Mouse (Mus musculus) lung, embryonic 14.5 days (tissue): Measurements from ENCODE around the gene Nostrin. TPM values are rescaled to one million over a fixed set of nuclear protein-coding genes. Genes with fewer than 3 reads are reported as not detected.

Source experiments
- ATAC-seq: fragments of 200-750 bp; cut with Nextera tagmentation; 2 replicates; pipeline ENCODE4 v1.8.0; 2017; ENCODE audit warnings: mild to moderate bottlenecking, moderate TSS enrichment, moderate library complexity; ENCODE audit not compliant: insufficient read depth
- DNase-seq: peaks from one replicate; pipeline ENCODE4 v3.0.0-alpha.2; 2015
- H3K27ac ChIP-seq: fragments of 300-500 bp; sonication (generic); 2 replicates; pipeline ENCODE4 v1.5.1; 2014; ENCODE audit warnings: low read depth, mild to moderate bottlenecking, moderate library complexity
- H3K27me3 ChIP-seq: fragments of 300-500 bp; sonication (generic); 2 replicates; pipeline ENCODE4 v1.6.1; 2014; ENCODE audit warnings: low read length, control low read depth; ENCODE audit not compliant: insufficient read depth
- H3K36me3 ChIP-seq: fragments of 300-500 bp; sonication (generic); 2 replicates; pipeline ENCODE4 v1.6.1; 2014; ENCODE audit warnings: control low read depth; ENCODE audit not compliant: insufficient read depth
- H3K4me1 ChIP-seq: fragments of 300-500 bp; sonication (generic); 2 replicates; pipeline ENCODE4 v1.6.1; 2014; ENCODE audit warnings: antibody characterized with exemption, control low read depth; ENCODE audit not compliant: insufficient read depth
- H3K4me2 ChIP-seq: fragments of 300-500 bp; sonication (generic); 2 replicates; pipeline ENCODE4 v1.6.1; 2014; ENCODE audit warnings: mild to moderate bottlenecking
- H3K4me3 ChIP-seq: fragments of 300-500 bp; sonication (generic); 2 replicates; pipeline ENCODE4 v1.5.1; 2014; ENCODE audit warnings: low read depth, low read length
- H3K9ac ChIP-seq: fragments of 300-500 bp; sonication (generic); 2 replicates; pipeline ENCODE4 v1.6.1; 2014
- H3K9me3 ChIP-seq: fragments of 300-500 bp; sonication (generic); 2 replicates; pipeline ENCODE4 v1.6.1; 2016; ENCODE audit warnings: low read depth, low read length, control low read depth
- CTCF ChIP-seq: IDR thresholded peaks from 2 replicates; pipeline ENCODE4 v1.5.1; 2016; ENCODE audit warnings: antibody characterized with exemption, low read depth
- WGBS: fragments of 180-500 bp; shearing (Covaris S2); extraction: QIAGEN DNeasy Blood & Tissue Kit; methylation state at CpG from one replicate; pipeline ENCODE4 v1.1.7; 2014; 5-methylcytosine and 5-hydroxymethylcytosine counted together
- polyA plus RNA-seq: library from polyadenylated mRNA; unstranded; fragments of >200 nt; fragmentation: Nextera tagmentation; extraction: Ambion mirVana; gene quantifications from 2 replicates; pipeline ENCODE4 v1.2.1, GENCODE M21; 2014

Nostrin gene
- polyA plus RNA-seq, 1 experiment from 2014 or later = 11.6 TPM

- TF ChIP-seq CTCF = no peak
- Histone ChIP-seq H3K4me1 (no peaks in the 10 kb centered on the region), H3K27ac (no peak overlapping the region), H3K9me3 (no peaks in the 10 kb centered on the region), H3K27me3 (no peaks in the 10 kb centered on the region), H3K4me2 (no peak overlapping the region), H3K4me3 (no peak overlapping the region), H3K9ac (no peak overlapping the region), H3K36me3 (peaks cover 52% of the 10 kb centered on the region)
- no peak for DNase-seq
- WGBS = 81% methylated on average over 5 of the region's 5 CpGs
- no peak; the same call in 1 of the 2 replicates for ATAC-seq
These were observed 58.0 kb downstream of the Nostrin start for GRCm38 (mm10) chr2:69193555-69193954.

DNA sequence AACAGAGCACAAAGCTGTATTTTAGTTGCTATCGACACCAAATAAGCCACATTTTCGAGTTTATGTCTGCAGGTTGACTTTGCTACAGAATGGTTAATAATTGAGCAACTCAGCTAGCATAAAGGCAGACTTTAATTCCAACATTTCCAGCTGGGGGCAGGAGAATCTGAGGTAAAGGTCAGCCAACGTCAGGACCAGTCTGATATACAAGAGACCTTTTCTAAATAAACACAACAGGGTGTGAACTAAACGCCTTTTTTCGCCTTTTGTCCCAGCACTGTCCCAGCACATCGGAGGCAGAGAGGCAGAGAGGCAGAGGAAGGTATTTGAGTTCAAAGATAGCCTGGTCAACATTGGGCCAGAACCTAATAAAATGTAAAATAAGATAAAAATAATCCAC, 69.6 kb downstream of the Nostrin start:
- no peak for TF ChIP-seq CTCF
- Histone ChIP-seq H3K4me3 (peak overlapping the region; percentile 85), H3K4me2 (peak overlapping the region; percentile 73), H3K27me3 (no peaks in the 10 kb centered on the region), H3K27ac (no peak overlapping the region), H3K36me3 (peaks cover 27% of the 10 kb centered on the region), H3K4me1 (no peaks in the 10 kb centered on the region), H3K9ac (peak overlapping the region; percentile 85), H3K9me3 (no peaks in the 10 kb centered on the region)
- WGBS = 12% methylated on average over 6 of the region's 6 CpGs
- ATAC-seq (no peak), DNase-seq (peak; percentile 15)

DNA sequence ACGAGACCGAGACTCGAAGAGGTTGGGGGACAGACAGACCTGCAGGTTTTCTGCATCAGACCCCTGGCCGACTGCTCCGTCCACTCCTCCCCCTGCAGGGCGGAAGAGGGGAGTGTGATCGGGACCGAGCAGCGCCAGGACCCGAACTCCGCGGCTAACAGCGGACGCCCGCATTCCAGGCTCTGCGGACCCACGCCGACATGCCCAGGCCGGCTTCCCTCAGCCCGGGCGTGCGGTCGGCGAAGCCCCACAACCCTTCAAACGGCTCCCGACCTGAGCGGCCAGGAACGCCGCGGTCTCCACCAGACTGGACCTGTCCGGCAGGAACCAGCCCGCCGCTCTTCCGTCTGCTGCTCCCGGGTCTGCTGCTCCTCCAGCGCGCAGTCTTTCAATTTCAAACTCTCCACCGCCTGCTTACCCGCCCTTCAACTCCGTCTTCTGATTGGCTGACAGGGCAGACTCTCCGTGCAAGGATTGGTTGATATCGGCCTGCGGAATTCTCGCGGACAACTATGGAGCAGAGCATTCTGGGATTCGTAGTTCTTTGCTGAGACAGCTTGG, 70.3 kb downstream of the Nostrin start, which contains the start of gene Spc25:
Gene Spc25 (minus strand): TSS at position 404 of the 561 bp plus-strand sequence.
- DNase-seq (peak; percentile 98), ATAC-seq (peak; percentile 99)
- H3K27ac ChIP-seq = peak within 1 kb of the TSS; percentile 84
- under 1% methylated on average over 46 of the region's 46 CpGs for WGBS
- H3K27me3 ChIP-seq = no peaks in the 10 kb centered on the region
- no peaks in the 10 kb centered on the region for H3K4me1 ChIP-seq
- no peaks in the 10 kb centered on the region for H3K9me3 ChIP-seq
- H3K4me3 ChIP-seq = peak within 1 kb of the TSS; percentile 85
- peak within 1 kb of the TSS; percentile 85 for H3K9ac ChIP-seq
- peak; percentile 55 for TF ChIP-seq CTCF
- H3K36me3 ChIP-seq = peaks cover 25% of the 10 kb centered on the region
- H3K4me2 ChIP-seq = peak within 1 kb of the TSS; percentile 73

DNA sequence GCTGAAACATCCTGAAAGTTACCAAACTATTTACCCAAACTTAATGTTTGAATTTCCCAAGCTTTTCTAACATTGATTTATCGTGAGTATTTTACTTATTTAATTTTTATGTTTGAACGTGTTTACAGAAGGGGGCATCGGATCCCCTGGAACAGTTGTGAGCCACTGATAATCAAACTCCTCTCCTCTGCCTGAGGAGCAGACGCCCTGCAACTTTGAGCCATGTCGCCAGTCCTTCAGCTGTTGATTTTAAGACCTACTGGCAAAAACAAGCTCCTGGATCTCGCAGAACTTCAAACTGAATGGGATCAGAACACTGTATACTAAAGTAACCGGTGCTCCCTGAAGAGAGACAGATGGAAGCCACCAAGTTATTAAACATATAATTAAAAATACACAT, 70.9 kb downstream of the Nostrin start:
- Histone ChIP-seq H3K27ac (no peak overlapping the region), H3K4me2 (peak overlapping the region; percentile 56), H3K4me1 (no peaks in the 10 kb centered on the region), H3K9ac (no peak overlapping the region), H3K36me3 (peaks cover 19% of the 10 kb centered on the region), H3K9me3 (no peaks in the 10 kb centered on the region), H3K27me3 (no peaks in the 10 kb centered on the region), H3K4me3 (peak overlapping the region; percentile 85)
- 14% methylated on average over 7 of the region's 7 CpGs for WGBS
- no peak for TF ChIP-seq CTCF
- DNase-seq = peak; percentile 47
- ATAC-seq = peak; percentile 21; the same call in 1 of the 2 replicates

DNA sequence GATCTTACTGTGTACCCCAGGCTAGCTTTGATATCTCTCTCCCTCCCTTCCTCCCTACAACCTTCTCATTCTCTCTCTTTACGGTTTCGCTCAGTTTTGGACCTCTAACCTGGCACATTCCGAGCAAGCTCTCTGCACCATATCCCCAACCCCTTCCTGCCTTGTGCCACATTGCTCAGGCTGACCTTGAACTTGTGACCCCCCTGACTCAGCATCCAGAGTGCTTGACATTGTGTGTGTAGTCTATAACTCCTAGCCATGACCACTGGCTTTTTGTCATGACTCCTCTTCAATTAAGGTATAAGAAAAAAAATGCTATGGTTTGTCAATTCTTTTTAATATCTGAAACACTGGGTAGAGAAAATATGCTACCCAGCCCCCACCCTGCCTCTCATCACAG, 74.1 kb downstream of the Nostrin start:
- DNase-seq = no peak
- Histone ChIP-seq H3K4me2 (no peak overlapping the region), H3K4me1 (no peaks in the 10 kb centered on the region), H3K9ac (no peak overlapping the region), H3K27me3 (no peaks in the 10 kb centered on the region), H3K36me3 (no peaks in the 10 kb centered on the region), H3K9me3 (no peaks in the 10 kb centered on the region), H3K4me3 (no peak overlapping the region), H3K27ac (no peak overlapping the region)
- no peak for ATAC-seq
- 90% methylated on average over 3 of the region's 3 CpGs for WGBS
- no peak for TF ChIP-seq CTCF

- H3K4me2 ChIP-seq = no peak within 1 kb of the TSS
- no peaks in the 10 kb centered on the region for H3K4me1 ChIP-seq
- H3K9ac ChIP-seq = no peak within 1 kb of the TSS
- no peak for TF ChIP-seq CTCF
- 78% methylated on average over 7 of the region's 7 CpGs for WGBS
- H3K4me3 ChIP-seq = no peak within 1 kb of the TSS
- no peak within 1 kb of the TSS for H3K27ac ChIP-seq
- no peaks in the 10 kb centered on the region for H3K9me3 ChIP-seq
- ATAC-seq (no peak), DNase-seq (no peak)
- no peaks in the 10 kb centered on the region for H3K36me3 ChIP-seq
- H3K27me3 ChIP-seq = no peaks in the 10 kb centered on the region
These were observed 75.2 kb downstream of the Nostrin start, which contains the start of gene G6pc2 for GRCm38 (mm10) chr2:69210773-69211172. Gene G6pc2 (plus strand): TSS chr2:69211073.

GRCm38 (mm10) chr2:69212652-69213051, 77.1 kb downstream of the Nostrin start:
- Histone ChIP-seq H3K4me1 (no peaks in the 10 kb centered on the region), H3K27ac (no peak overlapping the region), H3K4me2 (no peak overlapping the region), H3K36me3 (no peaks in the 10 kb centered on the region), H3K27me3 (no peaks in the 10 kb centered on the region), H3K9ac (no peak overlapping the region), H3K9me3 (no peaks in the 10 kb centered on the region), H3K4me3 (no peak overlapping the region)
- no peak for ATAC-seq
- 66% methylated on average over 10 of the region's 10 CpGs for WGBS
- DNase-seq = no peak
- no peak for TF ChIP-seq CTCF

DNA sequence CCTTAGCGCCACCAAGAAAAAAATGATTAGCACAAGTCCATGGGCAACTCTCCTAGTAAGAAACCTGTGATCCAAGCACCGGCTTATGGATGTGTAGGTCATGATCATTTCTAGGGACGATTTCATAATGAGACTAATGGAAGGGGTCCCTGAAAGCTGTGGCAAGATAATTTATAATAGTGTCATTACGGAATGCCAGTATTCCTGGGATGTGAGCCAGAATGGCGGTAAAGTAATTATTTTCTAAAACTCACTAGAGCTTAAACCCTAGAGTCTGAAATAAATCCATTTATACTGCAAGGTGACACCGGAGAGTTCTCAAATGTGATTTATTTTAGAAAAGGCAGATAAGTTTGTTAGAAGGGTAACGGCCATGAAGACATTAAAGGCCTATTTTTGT, 79.6 kb downstream of the Nostrin start:
- WGBS = 43% methylated on average over 7 of the region's 7 CpGs
- H3K27ac ChIP-seq = no peak overlapping the region
- DNase-seq = peak; percentile 47

More for the DNA sequence above, 79.6 kb downstream of the Nostrin start:
- no peak overlapping the region for H3K4me2 ChIP-seq
- H3K4me3 ChIP-seq = no peak overlapping the region
- H3K4me1 ChIP-seq = no peaks in the 10 kb centered on the region
- no peaks in the 10 kb centered on the region for H3K36me3 ChIP-seq
- ATAC-seq = no peak
- H3K9me3 ChIP-seq = no peaks in the 10 kb centered on the region
- H3K27me3 ChIP-seq = no peaks in the 10 kb centered on the region
- no peak for TF ChIP-seq CTCF
- H3K9ac ChIP-seq = no peak overlapping the region
